Mouse (Mus musculus) liver, embryonic 14.5 days (tissue): ENCODE measurements around the gene Snai1.

Experiments
- CTCF ChIP-seq: IDR thresholded peaks from 2 replicates; pipeline ENCODE4 v1.5.1; 2016; ENCODE audit warnings: antibody characterized with exemption, low read depth, control low read depth
- EP300 ChIP-seq: IDR thresholded peaks from 2 replicates; pipeline ENCODE4 v1.6.1; 2016; ENCODE audit warnings: antibody characterized with exemption, low read depth

GRCm38 (mm10) chr2:167576121-167576620 is 38.2 kb downstream of the Snai1 start:
- TF ChIP-seq EP300 (no peak), CTCF (no peak)
